Mouse (Mus musculus) ZHBTc4 (cell line): ENCODE measurements around the gene Asphd2.
A peak's percentile ranks its signal among the peaks of the same experiment; 100 is the strongest.

Source experiments
- DNase-seq: peaks from one replicate; pipeline ENCODE4 v3.0.0-alpha.2; 2011; ENCODE audit warnings: low read depth, low spot score

Gene Asphd2

DNA sequence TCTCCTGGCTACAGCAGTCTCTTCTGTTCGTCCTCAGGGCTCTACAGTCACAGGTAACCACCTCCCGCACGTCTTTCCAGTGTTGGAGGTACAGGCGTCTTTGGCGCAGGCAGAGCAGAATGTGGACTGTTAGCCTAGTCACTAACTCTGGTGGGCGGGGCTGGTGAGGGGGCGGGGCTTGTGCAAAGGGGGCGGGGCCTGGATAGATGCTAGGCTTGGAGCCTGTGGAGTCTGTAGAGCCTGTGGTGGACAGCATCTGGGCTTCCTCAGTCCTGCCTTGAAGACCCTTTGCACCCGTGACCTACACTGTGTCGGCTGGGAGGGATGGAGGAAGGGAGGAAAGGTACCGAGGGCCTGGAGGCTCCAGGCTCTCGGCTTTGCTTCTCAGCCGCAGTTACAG is 38.8 kb downstream of the Asphd2 start, which contains the start of gene Gm6583:
TSS of gene Gm6583 (minus strand) at position 124 of the 400 bp plus-strand sequence.
- peak; percentile 69 for DNase-seq

DNA sequence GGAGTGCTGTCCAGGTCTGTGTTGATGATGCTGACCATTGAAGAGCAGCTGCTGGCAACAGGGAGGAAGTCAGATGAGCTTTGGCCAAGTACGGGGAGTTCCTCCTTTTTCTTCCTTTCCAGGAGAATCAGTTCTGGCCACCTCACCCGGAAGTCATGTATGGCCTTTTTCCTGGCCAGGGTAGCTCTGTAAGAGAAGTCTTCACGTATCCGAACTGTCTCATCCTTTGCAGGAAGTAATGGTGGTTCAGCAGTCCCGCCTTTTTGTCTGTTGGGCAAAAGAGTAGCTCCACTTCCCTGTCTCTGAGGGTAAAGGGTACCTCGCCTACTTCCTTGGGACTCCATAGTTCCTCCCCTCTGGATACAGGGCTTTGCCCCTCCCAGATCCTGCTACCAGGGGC is 39.2 kb downstream of the Asphd2 start:
- no peak for DNase-seq

DNA sequence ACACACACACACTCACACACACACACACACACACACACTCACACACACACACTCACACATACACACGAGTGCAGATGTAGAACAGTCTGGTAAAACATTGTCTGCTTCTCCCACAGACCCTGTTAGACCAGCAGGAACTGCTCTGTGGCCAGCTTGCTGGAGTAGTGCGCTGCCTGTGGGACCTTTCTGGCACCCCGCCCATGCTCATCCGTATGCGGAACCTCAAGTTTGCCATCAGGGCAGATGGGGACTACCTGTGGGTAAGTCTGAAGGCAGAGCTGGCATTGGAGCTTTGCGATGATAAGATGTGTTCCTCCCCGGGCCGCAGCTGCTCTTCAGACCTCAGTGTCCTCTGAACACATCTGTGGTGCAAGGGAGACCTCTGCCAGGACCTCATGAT is 45.5 kb downstream of the Asphd2 start:
- DNase-seq = no peak

DNA sequence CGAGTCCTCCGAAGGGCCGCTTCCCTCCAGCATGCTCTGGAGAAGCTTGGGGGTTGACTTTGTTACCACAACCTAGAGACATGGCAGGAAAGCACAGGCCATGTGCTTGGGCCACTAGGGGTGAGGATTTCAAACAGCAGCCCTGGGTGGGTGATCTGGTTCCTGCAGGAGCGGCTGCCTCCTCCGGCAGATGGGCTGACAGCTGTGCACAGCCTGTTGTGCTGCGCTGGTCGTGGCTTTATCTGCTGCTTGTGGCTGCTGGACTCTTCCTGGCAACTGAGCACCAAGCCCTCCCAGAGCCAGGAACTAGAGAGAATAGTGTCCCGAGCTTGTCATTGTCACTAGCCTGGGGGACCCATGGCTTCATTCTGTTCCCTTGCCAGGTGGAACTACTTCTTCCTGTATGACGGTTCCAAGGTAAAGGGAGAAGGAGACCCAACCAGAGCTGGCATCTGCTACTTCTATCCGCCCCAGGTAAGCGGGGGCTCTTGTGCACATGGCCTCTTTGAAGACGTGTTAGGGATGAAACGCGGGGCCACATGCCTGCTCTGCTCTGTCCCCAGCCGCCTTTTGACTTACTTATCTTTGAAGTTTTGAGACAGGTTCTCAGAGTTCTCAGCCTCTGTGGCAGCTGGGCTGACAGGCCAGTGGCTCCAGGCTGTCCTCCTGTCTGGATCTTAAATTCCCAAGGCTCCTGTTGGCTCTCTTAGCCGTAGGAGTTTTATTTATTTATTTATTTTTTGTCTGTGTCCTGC is 48.3 kb downstream of the Asphd2 start:
- no peak for DNase-seq

DNA sequence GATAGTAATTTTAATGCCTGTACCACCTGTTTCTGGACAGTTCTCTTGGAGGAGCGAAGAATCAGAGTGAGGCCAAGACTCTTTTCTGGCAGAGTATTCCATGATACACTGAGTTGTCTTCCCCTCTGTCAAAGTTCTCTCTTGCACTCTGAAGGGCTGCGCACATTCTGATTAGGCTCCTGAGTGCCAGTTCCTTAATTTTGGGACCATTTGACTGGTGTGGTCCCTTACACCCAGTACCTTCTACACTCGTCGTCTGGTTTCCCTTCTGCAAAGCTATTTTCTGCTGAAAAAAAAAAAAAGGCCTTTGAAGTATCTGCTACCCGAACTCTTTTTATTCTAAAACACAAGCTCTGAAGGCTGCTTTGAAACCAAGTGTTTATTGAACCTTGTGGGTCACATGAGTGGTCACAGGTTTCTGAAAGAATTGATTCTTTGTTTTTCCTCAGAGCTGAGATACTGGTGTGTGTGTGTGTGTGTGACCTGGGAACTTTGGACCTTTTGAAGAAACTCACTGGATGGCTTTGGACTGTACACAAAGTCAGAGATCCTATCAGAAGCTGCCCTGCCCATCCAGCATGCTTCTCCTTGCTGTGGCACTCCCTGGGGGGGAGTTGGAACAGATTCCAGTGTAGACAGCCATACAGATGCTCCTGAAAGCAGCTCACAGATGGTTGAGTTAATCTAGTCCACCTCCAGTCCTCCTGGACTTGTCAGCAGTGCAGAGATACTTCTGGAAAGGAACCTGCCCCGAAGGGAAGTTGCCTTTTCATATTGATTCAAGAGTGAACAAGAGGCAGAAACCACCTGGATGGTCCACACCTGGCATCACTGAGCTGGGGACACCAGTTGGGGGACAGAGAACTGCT is 50.3 kb downstream of the Asphd2 start:
- no peak for DNase-seq

DNA sequence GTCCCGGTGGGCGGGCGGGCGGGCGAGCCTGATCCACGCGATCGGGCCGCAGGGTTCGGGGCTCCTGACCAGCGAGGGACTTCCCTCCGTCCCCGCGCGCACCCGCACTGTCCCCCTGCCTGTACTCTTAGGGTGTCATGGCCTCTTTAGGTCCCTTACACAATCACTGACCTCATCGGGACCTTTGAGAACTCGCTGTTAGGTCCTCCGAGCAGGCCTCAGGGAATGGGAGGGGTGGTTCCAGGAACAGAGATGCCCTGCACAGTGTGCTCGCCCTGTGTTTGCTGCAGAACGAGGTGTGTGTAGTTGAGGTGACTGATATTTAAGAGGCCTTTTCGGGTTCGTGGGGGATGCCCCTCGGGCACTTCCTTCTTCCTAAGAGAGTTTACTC is 51.5 kb downstream of the Asphd2 start:
- peak; percentile 34 for DNase-seq

DNA sequence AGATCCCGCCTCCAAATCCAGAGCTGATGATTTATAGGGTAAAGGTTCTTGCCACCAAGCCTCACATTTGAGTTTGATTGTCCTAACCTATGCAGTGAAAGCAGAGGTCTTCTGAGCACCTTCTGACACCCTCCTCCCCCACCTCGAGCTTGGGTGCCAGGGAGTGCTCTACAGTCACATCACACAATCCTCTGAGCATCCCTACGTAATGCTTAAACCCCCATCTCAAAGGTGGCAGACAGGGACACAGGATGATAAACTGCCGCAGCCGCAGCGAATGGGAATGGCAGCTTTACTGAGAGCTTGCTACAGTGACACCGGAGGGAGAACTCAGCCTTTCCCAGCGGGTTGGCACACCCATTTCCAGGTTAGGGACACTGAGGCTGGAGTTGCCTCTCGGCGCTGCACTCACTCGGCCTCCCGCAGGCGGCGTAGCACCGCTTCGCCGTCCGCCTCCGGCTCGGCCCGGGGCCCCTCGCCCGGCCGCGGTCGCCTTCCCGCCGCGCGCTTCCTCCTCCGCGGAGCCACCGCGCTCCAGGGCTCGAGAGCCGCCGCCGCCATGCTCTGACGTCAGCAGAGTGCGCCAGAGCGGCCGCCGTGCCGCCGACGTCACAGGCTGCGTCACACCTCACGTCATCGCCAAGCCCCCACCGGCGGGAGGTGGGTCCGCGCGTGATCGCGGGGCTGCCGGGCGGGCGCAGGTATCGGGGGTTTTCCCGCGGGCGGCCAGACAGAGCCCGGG is 52.0 kb downstream of the Asphd2 start, which contains the start of the genes Srrd and Hps4:
TSS of gene Srrd (minus strand) at position 578 of the 742 bp plus-strand sequence.
TSS of gene Hps4 (plus strand) at position 621 of the 742 bp plus-strand sequence.
- peak; percentile 86 for DNase-seq

DNA sequence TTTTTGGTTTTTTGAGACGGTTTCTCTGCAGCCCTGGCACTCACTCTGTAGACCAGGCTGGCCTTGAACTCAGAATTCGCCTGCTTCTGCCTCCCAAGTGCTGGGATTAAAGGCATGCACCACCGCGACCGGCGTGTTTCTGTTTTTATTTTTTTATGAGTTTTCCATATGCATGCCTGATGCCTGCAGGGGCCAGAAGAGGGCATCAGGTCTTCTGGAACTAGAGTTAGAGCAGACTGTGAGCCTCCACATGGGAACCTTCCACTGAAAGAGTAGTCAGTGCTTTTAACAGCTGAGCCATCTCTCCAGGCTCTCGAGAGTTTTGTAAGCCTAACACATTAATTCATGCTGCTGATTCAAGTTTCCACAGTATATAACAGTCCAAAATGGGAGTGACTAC is 55.5 kb downstream of the Asphd2 start:
- DNase-seq = no peak

DNA sequence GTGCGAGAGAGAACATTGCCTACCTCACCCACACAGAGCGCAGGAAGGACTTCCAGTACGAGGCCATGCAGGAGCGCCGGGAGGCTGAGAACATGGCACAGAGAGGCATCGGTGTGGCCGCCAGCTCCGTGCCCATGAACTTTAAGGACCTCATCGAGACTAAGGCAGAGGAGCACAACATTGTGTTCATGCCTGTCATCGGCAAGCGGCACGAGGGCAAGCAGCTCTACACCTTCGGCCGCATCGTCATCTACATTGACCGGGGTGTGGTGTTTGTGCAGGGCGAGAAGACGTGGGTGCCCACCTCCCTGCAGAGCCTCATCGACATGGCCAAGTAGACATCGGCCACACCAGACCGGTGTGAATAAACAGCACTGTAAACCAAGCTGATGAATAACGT is 57.7 kb downstream of the Asphd2 start:
- no peak for DNase-seq

DNA sequence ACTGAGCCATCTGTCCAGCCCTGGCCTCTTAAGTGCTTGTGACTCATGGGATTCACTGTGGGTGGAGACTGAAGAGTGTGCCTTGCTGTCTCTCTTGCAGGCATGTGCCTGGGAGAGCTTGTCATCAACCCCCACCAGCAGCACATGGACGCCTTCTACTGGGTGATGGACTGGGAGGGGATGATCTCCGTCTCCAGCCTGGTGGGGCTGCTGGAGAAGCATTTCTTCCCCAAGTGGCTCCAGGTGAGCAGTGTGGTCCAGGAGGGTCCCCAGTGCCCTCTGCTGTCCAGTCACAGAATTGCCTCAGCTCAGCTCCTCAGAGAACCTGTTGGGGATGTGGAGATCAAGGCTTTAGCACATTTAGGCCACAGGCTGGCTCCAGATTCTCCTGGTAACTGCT is 59.2 kb downstream of the Asphd2 start:
- peak; percentile 70 for DNase-seq
